Mouse (Mus musculus) c-Kit-negative CD71-positive TER-119-positive erythroid progenitor cells, embryonic 14.5 days (primary cell): ENCODE measurements around the gene Dab1.

Experiments
- DNase-seq: peaks from one replicate; pipeline ENCODE4 v3.0.0-alpha.2; 2013; ENCODE audit warnings: low read depth, low spot score

Dab1 gene

DNA sequence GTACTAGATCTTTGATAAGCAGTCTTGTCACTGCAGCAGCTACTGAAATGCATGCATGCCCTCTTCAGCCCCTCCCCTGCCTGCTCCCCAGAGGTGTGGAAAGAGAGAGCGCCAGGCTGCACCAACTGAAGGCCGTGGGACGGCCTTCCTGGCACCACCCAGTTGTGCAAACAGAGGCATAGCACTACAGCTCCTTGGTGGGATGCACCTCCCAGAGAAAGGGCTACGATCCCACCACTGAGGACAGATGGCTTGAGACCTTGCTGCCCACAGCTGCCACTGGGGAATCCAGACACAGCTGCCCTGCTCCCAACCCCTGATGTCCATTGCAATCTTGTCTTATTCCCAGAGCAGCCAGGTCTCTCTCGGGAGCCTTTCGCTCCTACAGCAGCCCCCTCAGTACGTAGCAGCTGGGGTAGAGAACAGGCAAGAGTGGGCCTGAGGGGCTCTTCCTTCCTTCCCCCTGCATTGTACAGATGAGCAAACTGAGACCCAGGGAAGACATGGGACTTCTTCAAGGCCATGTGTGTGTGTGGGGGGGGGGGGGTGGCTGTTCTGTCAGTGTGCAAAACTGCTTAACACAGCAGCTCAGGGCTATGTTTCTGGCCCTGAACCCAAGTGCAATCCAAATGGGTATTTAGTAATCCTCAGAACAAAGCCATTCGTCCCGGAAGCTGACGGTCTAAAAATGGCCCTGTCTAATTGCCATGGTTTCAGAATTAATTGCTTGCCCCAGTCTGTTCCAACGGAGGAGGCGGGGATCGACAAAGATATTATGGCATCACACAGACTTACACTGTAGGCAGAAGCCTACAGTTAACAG is 1100.0 kb downstream of the Dab1 start:
- DNase-seq: no peak

DNA sequence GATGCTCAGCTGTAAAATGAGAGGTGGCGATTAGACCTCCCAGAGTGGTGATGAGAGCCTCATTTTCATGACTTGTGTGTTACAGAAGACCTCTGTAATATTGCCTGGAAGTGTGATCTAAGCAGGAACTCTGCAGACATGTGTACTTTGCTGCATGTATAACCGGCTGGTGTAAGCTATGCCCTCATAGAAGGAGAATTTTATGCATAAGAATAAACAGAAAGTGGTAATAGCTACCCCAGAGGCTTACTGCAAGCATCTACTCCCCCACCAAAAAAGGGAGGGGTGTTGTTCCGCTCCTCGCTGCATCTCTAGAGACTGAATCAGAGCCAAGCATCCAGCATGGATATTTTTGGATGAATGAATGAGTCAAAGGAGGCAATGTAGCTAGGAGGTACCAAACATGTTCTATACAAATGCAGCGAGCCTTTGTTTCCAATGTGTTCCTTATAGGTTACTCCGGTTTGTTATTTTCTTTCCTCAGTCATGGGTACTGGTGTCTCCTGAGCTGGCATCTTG is 1104.4 kb downstream of the Dab1 start:
- no peak for DNase-seq

DNA sequence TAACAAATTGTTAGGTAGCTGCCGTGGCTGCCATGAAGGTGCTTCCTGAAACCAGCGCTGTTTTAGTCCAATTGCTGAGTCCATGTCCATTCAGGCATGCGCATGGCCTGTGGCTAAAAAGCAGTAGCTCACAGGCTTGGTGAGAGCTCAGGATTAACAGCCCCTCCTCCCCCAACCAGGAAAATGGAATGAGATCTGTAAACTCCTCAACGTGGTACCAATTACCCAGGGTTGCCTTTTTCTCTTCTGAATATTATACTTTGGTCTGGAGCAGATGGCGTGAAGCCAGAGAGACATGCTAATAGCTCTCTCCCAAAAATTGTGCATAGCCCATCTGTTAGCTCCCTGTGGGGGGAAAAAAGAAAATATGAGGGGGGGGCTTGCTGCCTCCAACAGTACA is 1105.1 kb downstream of the Dab1 start:
- DNase-seq: no peak

DNA sequence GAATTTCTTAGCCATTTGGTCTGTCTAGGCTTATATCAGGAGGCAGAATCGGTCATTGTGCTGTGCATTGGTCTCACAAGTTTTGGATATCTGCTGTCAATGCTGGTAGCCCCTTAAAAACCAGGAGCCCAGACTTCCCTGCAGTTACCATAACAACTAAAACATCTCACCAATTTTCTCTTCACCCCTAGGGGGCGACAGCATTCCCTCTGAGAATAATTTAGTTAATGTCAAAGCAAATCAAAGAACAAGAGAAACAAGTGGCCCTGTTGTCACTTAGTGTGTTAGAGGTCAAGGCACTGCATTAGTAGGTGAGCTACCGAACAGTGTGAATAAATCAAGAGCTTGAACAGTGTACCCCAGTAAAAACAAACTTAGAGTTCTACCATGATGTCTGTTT is 1106.5 kb downstream of the Dab1 start:
- no peak for DNase-seq

GRCm38 (mm10) chr4:104729185-104729584 is 1110.0 kb downstream of the Dab1 start:
- DNase-seq: no peak

DNA sequence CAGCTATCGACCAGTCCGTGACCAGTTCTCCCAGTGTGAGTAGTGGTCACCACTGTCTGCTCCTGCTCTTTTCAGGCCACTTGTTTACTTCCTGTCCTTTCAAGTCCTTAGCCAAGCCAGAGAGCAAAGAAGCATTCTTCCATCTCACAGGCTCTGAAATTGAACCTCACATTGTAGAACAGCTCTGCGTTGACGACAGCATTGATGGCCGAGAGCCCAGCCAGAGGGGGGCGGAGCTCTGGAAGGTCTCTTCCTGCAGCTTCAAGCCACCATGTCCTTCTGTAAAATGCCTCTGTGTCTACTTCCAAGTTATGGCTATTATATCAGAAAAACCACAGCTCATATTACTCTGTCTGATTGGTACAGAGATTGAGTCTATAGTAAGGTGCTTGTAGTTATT is 1127.3 kb downstream of the Dab1 start:
- DNase-seq: no peak

GRCm38 (mm10) chr4:104754090-104754489 is 1134.9 kb downstream of the Dab1 start:
- DNase-seq: no peak

GRCm38 (mm10) chr4:104760878-104761624 is 1141.9 kb downstream of the Dab1 start:
- no peak for DNase-seq

DNA sequence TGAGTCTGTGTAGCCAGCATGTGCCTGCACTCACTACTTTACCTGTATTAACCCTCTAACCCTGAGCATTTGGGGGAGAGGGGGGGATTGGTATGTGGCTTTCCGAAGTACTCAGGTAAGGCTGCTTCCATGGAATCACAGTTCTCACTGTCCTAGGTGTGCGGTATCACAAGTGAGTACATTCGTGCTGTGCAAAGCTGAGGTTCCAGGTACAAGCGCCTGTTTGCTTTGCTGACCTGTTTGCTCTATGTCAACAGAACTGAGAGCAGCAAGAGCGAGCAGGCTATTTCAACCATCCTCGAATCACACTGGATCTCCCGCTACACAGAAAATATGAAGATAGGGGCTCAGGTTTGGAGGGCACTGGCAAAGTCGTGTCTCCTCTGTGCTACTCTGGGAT is 1146.9 kb downstream of the Dab1 start, which contains the start of gene C8b:
Gene C8b (plus strand): TSS at position 253 of the 400 bp plus-strand sequence.
- DNase-seq: no peak

DNA sequence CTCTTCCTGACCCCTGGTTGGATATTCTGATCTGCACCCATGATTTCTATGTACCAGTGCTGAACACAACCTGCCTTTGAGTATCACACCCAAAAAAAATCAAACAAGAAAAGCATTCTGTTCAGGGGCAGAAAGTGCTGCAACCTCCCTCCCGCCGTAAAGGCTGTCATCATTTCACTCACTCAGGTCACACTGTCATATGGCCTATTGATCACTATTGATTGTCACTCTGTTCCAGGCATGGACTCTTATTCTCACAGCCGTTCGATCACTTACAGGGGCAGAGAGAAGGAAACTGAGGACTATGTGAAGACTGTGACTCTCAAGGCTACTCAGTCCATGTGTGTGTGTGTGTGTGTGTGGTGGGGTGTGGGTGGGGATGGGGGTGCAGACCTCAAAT is 1149.0 kb downstream of the Dab1 start:
- DNase-seq: no peak

DNA sequence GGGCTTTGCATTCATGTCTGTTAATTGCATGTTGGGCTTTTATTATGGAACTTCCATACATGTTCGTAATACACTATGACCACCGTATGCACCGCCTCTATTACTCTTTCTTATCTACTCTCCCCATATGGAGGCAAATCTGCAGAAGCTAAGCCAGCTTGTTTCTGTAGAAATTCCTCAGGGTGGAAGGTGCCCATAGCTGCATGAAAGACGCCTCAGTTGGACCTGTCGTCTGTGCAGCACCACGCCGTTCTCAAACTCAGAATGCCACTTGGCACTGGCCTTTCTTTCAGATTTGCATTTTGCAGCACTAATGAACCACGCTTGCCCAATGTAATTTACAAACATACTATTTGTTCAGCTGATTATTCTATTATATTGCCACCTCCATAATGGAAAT is 1150.4 kb downstream of the Dab1 start:
- DNase-seq: no peak

DNA sequence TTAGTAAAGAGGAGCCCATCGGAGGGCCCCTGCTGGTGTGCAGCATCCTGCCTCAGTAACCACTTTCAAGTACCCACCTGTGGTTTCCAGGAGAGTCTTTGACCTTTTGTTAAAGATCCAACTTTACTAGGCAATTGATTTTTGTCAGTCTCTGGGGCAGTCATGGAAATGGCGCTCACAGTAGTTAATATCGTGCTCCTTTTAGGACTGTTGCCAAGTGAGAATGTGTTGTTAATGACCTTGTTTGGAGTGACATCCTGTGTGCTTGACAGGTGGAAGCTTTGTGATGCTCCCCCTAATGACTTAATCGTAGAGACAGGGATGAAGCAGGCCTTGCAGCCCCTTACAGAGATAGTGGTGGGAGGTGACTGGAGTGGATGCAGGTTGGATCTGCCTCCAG is 1151.2 kb downstream of the Dab1 start:
- no peak for DNase-seq

GRCm38 (mm10) chr4:104775601-104776000 is 1156.4 kb downstream of the Dab1 start:
- DNase-seq: no peak

GRCm38 (mm10) chr4:104779460-104779859 is 1160.3 kb downstream of the Dab1 start:
- no peak for DNase-seq

DNA sequence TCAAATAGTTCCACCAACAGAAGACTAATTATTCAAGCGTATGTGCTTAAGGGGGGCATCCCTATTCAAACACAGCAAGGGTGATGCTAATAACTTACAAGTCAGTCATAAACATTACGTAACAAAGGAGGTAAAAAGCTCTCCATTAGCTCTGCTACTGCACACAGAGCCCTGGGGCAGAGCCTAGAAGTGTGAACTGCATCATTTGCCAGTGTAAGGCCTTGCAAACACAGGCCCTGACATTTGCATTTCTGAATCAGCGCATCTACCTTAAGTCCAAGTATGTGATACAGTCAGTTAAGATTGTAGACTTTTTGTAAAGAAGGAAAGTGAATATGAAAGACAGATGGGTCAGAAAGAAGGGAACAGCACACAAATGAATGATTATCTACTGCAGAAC is 1162.3 kb downstream of the Dab1 start:
- DNase-seq: no peak

DNA sequence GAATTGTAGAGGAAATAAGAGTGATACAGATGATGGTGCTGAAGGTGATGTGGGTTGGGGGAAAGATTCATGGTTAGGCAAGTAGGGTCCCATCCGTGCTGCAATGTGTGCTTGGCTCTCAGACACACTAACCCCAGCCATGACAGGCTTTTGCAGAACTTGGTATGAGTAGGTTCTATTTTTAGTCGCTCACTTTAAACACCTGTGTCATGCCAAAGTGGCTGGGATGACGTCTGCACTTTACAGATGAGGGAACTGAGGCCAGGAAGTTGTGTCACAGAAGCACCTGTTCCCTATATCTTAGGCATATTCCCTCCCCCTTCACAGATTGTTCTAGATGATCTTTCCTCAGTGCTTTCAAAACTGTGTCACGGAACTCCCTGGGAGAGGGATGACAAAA is 1163.2 kb downstream of the Dab1 start:
- DNase-seq: no peak

DNA sequence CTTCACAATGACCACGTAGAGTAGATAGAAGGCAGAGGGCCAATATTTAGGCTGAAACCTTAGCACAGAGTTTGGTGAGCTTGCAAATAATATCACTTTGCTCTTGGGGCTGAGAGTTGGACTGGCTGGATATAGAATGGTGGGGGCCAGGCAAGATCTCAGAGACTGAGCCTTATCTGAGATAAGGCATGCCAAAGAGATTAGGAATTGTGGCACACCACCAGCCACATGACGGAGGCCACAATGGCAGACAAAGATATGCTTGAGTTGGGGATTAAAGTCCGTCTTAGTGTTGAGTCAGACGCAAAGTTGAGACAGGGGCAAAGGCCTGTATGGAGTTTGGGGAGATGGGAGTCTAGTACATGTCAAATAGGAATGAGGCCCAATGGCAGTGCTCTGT is 1173.0 kb downstream of the Dab1 start:
- no peak for DNase-seq
